Mouse (Mus musculus) stomach, postnatal 0 days (tissue): ENCODE data around the gene Disp2.

ENCODE experiments used
- CTCF ChIP-seq: IDR thresholded peaks from 2 replicates; pipeline ENCODE4 v1.5.1; 2016; ENCODE audit warnings: antibody characterized with exemption, low read depth, mild to moderate bottlenecking, moderate library complexity
- EP300 ChIP-seq: optimal IDR thresholded peaks from 2 replicates; pipeline ENCODE3; 2016; ENCODE audit warnings: antibody characterized with exemption

- TF ChIP-seq CTCF: no peak
- TF ChIP-seq EP300: no peak
These were observed 1.1 kb upstream of the Disp2 start for GRCm38 (mm10) chr2:118778418-118778817.
